14 mouse cellular contexts compared by ENCODE assay signal in genomic region chr17:56331256-56331655, GRCm38 (mm10). TPM values are rescaled to one million over a fixed set of nuclear protein-coding genes. Genes with fewer than 3 reads are reported as not detected.
DNase-seq lines count a peak whose midpoint lies in the region; ATAC-seq lines count a peak whose summit lies in the region.
"Had no signal": no experiment of that assay in that cellular context is flagged by ENCODE, and none has a peak within 500 bp of the region (broad histone marks: within the 10 kb centered on the region; RNA-seq: fewer than 3 reads in every experiment).

No protein-coding gene starts in this region.

- H3K27ac ChIP-seq in heart, embryonic 12.5 days (ENCODE audit: poor library complexity, severe bottlenecking) = no peak overlapping the region
- no peak overlapping the region for H3K27ac ChIP-seq in kidney, embryonic 14.5 days (ENCODE audit: low read depth, low read length)
- H3K27ac ChIP-seq: intestine, embryonic 15.5 days; limb, embryonic 10.5 days had no signal

- ATAC-seq in heart, embryonic 12.5 days (ENCODE audit: insufficient number of reproducible peaks, low FRiP score) = no peak
- ATAC-seq in kidney, embryonic 14.5 days (ENCODE audit: low FRiP score, low TSS enrichment) = no peak
- ATAC-seq: intestine, embryonic 15.5 days had no signal

- H3K36me3 ChIP-seq in heart, embryonic 12.5 days = no peaks in the 10 kb centered on the region; the same call in 1 of the 2 replicates
- no peaks in the 10 kb centered on the region; the same call in 1 of the 2 replicates for H3K36me3 ChIP-seq in kidney, embryonic 14.5 days (ENCODE audit: control insufficient read depth, insufficient read depth, low read length)
- H3K36me3 ChIP-seq: intestine, embryonic 15.5 days had no signal

- H3K27me3 ChIP-seq in heart, embryonic 12.5 days (replicated peaks) = no peaks in the 10 kb centered on the region
- no peaks in the 10 kb centered on the region for H3K27me3 ChIP-seq in kidney, embryonic 14.5 days (ENCODE audit: control insufficient read depth, insufficient read depth, low read length)
- H3K27me3 ChIP-seq: intestine, embryonic 15.5 days had no signal

- peak overlapping the region; percentile 19; the same call in 1 of the 2 replicates for H3K9ac ChIP-seq in heart, embryonic 12.5 days
- no peak overlapping the region for H3K9ac ChIP-seq in kidney, embryonic 14.5 days (ENCODE audit: low read depth, low read length)
- H3K9ac ChIP-seq: intestine, embryonic 15.5 days had no signal

- no peak overlapping the region for H3K4me3 ChIP-seq in heart, embryonic 12.5 days
- H3K4me3 ChIP-seq in kidney, embryonic 14.5 days (ENCODE audit: low read length) = no peak overlapping the region
- H3K4me3 ChIP-seq: intestine, embryonic 15.5 days; limb, embryonic 10.5 days had no signal

- no peak overlapping the region for H3K4me2 ChIP-seq in heart, embryonic 12.5 days
- no peak overlapping the region for H3K4me2 ChIP-seq in kidney, embryonic 14.5 days (replicated peaks; ENCODE audit: low read depth, low read length)
- H3K4me2 ChIP-seq: intestine, embryonic 15.5 days had no signal

- H3K9me3 ChIP-seq in heart, embryonic 12.5 days (replicated peaks) = no peaks in the 10 kb centered on the region
- no peaks in the 10 kb centered on the region for H3K9me3 ChIP-seq in kidney, embryonic 14.5 days (ENCODE audit: control insufficient read depth, low read length)
- H3K9me3 ChIP-seq: intestine, embryonic 15.5 days; limb, embryonic 10.5 days had no signal

- peaks cover 67% of the 10 kb centered on the region for H3K4me1 ChIP-seq in heart, embryonic 12.5 days (replicated peaks)
- H3K4me1 ChIP-seq in kidney, embryonic 14.5 days (ENCODE audit: control insufficient read depth, insufficient read depth, low read length) = peaks cover 15% of the 10 kb centered on the region

- no peak for DNase-seq in heart, postnatal 4 days
- DNase-seq in 3T3-L1 (ENCODE audit: low read depth, low spot score) = peak; percentile 94
- DNase-seq in adrenal gland, postnatal 25 days = peak; percentile 28
- peak; percentile 24 to 36 for DNase-seq in heart, postnatal 10 days
- DNase-seq in urinary bladder, postnatal 4 days (ENCODE audit: low spot score in 2 of 2) = no peak
- DNase-seq: kidney, postnatal 36 days; lung, adult 2 months; thymus, adult 2 months had no signal

- intact Hi-C loops in heart, postnatal 10 days (cut with DNase I) = no loop called here

RNA-seq across cellular contexts. Expression of gene Kdm4b, which starts 5.4 kb away (rescaled TPM):
- polyA plus RNA-seq in heart, embryonic 12.5 days (2016; fragmentation: Nextera tagmentation; extraction: Ambion mirVana) = 34.3 and 37.1 TPM in 2 replicates
- total RNA-seq in heart, postnatal 4 days (2021) = 10 to 100 TPM; 38.9 to 40.5 TPM
- total RNA-seq in adrenal gland, postnatal 25 days (2021) = 38.1 and 52.4 TPM in 2 replicates
- 10 to 100 TPM; 42.4 to 44.9 TPM for total RNA-seq in heart, postnatal 10 days (2021)
- polyA plus RNA-seq in kidney, embryonic 14.5 days (2014; fragmentation: Nextera tagmentation; extraction: Ambion mirVana) = 22.9 and 33.3 TPM in 2 replicates

RNA-seq across cellular contexts. Expression of gene Uhrf1, which starts 28.1 kb away (rescaled TPM):
- polyA plus RNA-seq in heart, embryonic 12.5 days (2016; fragmentation: Nextera tagmentation; extraction: Ambion mirVana) = 88.4 and 91.2 TPM in 2 replicates
- 10 to 100 TPM; 71.8 to 76.7 TPM for total RNA-seq in heart, postnatal 4 days (2021)
- total RNA-seq in adrenal gland, postnatal 25 days (2021) = 14.1 and 14.8 TPM in 2 replicates
- total RNA-seq in heart, postnatal 10 days (2021) = 10 to 100 TPM; 21.6 to 23.3 TPM
- 104 and 143 TPM in 2 replicates for polyA plus RNA-seq in kidney, embryonic 14.5 days (2014; fragmentation: Nextera tagmentation; extraction: Ambion mirVana)

RNA-seq across cellular contexts. Expression of gene Arrdc5, which starts 31.2 kb away (rescaled TPM):
- polyA plus RNA-seq in heart, embryonic 12.5 days (2016; fragmentation: Nextera tagmentation; extraction: Ambion mirVana) = not detected in 2 replicates
- total RNA-seq in heart, postnatal 4 days (2021) = not detected
- not detected in 2 replicates for total RNA-seq in adrenal gland, postnatal 25 days (2021)
- not detected for total RNA-seq in heart, postnatal 10 days (2021)
- polyA plus RNA-seq in kidney, embryonic 14.5 days (2014; fragmentation: Nextera tagmentation; extraction: Ambion mirVana) = not detected in 2 replicates
- total RNA-seq: neutrophil, adult 5-6 weeks had no signal
- polyA plus RNA-seq: forebrain, embryonic 11.5 days; intestine, embryonic 15.5 days; limb, embryonic 10.5 days; lung, adult 2 months; thymus, adult 2 months had no signal

RNA-seq across cellular contexts. Expression of gene Plin3, which starts 38.6 kb away (rescaled TPM):
- 59.1 and 60.0 TPM in 2 replicates for polyA plus RNA-seq in heart, embryonic 12.5 days (2016; fragmentation: Nextera tagmentation; extraction: Ambion mirVana)
- 10 to 100 TPM; 56.3 to 65.7 TPM for total RNA-seq in heart, postnatal 4 days (2021)
- 59.7 and 102 TPM in 2 replicates for total RNA-seq in adrenal gland, postnatal 25 days (2021)
- 10 to 100 TPM; 67.0 to 81.9 TPM for total RNA-seq in heart, postnatal 10 days (2021)
- 65.2 and 68.7 TPM in 2 replicates for polyA plus RNA-seq in kidney, embryonic 14.5 days (2014; fragmentation: Nextera tagmentation; extraction: Ambion mirVana)

RNA-seq across cellular contexts. Expression of gene Ticam1, which starts 54.7 kb away (rescaled TPM):
- polyA plus RNA-seq in heart, embryonic 12.5 days (2016; fragmentation: Nextera tagmentation; extraction: Ambion mirVana) = 8.6 and 9.5 TPM in 2 replicates
- total RNA-seq in heart, postnatal 4 days (2021) = 10 to 100 TPM; 10.3 to 10.8 TPM
- total RNA-seq in adrenal gland, postnatal 25 days (2021) = 25.1 and 28.8 TPM in 2 replicates
- 10 to 100 TPM; 11.6 to 12.7 TPM for total RNA-seq in heart, postnatal 10 days (2021)
- polyA plus RNA-seq in kidney, embryonic 14.5 days (2014; fragmentation: Nextera tagmentation; extraction: Ambion mirVana) = 4.1 and 7.2 TPM in 2 replicates

Comparison
In these comparisons a context has a peak if more than half of its experiments do, and no peak if none do; other contexts are left out.
1. DNase-seq: peak in 3T3-L1 (single experiment), adrenal gland, postnatal 25 days (single experiment) and heart, postnatal 10 days (2 of 2); none in heart, postnatal 4 days (single experiment) and urinary bladder, postnatal 4 days (0 of 2).